Mouse (Mus musculus) erythroblast, embryonic 14.5 days (primary cell): Measurements from ENCODE around the gene Il17re. TPM values are rescaled to one million over a fixed set of nuclear protein-coding genes. Genes with fewer than 3 reads are reported as not detected.

Experiments used
- H3K27me3 ChIP-seq: 2 replicates; pipeline ENCODE4 v1.6.1; 2012; ENCODE audit warnings: inconsistent platforms; ENCODE audit not compliant: control insufficient read depth
- H3K36me3 ChIP-seq: 2 replicates; pipeline ENCODE4 v1.6.1; 2012; ENCODE audit warnings: mild to moderate bottlenecking, inconsistent platforms; ENCODE audit not compliant: control insufficient read depth
- H3K4me1 ChIP-seq: 2 replicates; pipeline ENCODE4 v1.6.1; 2012; ENCODE audit warnings: inconsistent platforms; ENCODE audit not compliant: control insufficient read depth
- H3K4me3 ChIP-seq: replicated peaks from 2 replicates; pipeline ENCODE3; 2012; ENCODE audit warnings: moderate library complexity, mild to moderate bottlenecking, inconsistent platforms
- H3K9me3 ChIP-seq: 2 replicates; pipeline ENCODE4 v1.6.1; 2012; ENCODE audit warnings: low read length, inconsistent platforms, mixed read lengths; ENCODE audit not compliant: control insufficient read depth
- GATA1 ChIP-seq: IDR thresholded peaks from 2 replicates; pipeline ENCODE4 v1.6.1; 2012; ENCODE audit warnings: low read length, inconsistent platforms, mixed read lengths
- TAL1 ChIP-seq: IDR thresholded peaks from 3 replicates; pipeline ENCODE4 v1.6.1; 2012; ENCODE audit warnings: low read length, inconsistent platforms, mixed read lengths
- polyA plus RNA-seq: library from polyadenylated mRNA; stranded (reverse); fragments of >175 nt; gene quantifications from 2 replicates; pipeline ENCODE4 v1.2.3, GENCODE M21; 2012

The Il17re gene
- polyA plus RNA-seq, 1 experiment = not detected

DNA sequence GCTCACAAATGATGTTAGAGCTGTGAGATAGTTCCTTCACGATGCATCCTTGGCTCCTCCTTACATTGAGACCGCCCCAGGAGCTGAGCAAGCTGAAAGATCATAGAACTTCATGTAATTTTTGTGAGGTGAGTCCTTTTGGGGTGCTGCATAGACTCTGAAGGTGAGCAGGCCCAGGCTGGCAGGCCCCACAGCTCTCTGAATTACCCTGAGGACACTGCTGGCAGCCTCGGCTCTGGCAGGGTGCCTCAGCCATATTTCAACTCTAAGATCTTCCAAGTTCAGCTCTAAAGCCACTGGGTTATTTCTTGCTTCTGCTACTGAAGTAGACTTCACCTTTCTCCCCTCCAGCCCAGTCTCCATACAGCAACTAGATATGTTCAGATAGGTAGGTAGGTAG lies 17.6 kb upstream of the Il17re start:
- no peak overlapping the region for H3K4me3 ChIP-seq
- H3K27me3 ChIP-seq = no peaks in the 10 kb centered on the region
- peaks cover 2% of the 10 kb centered on the region; the same call in 1 of the 2 replicates for H3K36me3 ChIP-seq
- TF ChIP-seq GATA1 (no peak), TAL1 (no peak)
- peaks cover 19% of the 10 kb centered on the region for H3K4me1 ChIP-seq
- H3K9me3 ChIP-seq = no peaks in the 10 kb centered on the region

DNA sequence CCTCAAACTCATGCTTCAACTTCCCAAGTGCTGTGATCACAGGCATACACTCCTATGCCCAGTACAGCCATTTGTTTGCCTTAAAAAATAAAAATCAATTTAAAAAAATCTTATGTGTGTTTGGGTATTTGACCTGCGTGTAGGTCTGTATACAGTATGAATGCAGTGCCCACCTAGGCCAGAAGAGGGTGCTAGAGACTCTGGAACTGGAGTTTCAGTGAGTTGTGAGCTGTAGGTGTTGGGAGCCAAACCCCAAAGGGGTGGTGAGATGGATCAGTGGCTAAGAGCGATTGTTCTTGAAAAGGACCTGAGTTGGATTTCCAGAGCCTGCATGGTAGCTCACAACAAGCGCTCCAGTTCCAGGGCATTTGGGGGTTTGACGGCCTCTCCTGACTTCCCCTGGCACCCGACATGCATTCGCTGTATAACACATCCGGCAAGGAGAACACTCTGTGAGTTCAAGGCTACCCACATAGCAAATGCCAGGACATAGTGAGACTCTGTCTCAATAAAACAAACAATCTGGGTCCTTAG lies 17.1 kb upstream of the Il17re start:
- peaks cover 4% of the 10 kb centered on the region for H3K36me3 ChIP-seq
- H3K4me3 ChIP-seq = no peak overlapping the region
- no peaks in the 10 kb centered on the region for H3K9me3 ChIP-seq
- H3K27me3 ChIP-seq = no peaks in the 10 kb centered on the region
- peaks cover 19% of the 10 kb centered on the region for H3K4me1 ChIP-seq
- TF ChIP-seq GATA1 (no peak), TAL1 (no peak)

DNA sequence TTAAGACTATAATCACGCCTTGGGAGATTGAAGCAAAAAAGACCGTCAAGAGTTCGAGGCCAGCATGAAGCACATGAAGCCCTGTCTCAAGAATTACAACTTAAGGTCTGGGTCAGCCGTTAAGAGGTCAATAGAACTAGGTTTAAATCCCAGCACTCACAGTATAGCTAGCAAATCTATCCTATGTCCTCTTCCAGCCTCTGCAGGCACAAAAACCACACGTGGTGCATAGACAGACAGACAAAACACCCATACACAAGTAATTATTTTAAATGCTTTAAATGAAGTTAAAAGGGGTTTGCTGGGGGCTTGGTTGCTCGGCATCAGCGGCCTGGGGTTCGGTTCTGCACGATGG lies 16.2 kb upstream of the Il17re start:
- TF ChIP-seq TAL1 (no peak), GATA1 (no peak)
- Histone ChIP-seq H3K9me3 (no peaks in the 10 kb centered on the region), H3K27me3 (no peaks in the 10 kb centered on the region), H3K4me3 (peak overlapping the region; percentile 74), H3K4me1 (peaks cover 19% of the 10 kb centered on the region), H3K36me3 (peaks cover 12% of the 10 kb centered on the region)

DNA sequence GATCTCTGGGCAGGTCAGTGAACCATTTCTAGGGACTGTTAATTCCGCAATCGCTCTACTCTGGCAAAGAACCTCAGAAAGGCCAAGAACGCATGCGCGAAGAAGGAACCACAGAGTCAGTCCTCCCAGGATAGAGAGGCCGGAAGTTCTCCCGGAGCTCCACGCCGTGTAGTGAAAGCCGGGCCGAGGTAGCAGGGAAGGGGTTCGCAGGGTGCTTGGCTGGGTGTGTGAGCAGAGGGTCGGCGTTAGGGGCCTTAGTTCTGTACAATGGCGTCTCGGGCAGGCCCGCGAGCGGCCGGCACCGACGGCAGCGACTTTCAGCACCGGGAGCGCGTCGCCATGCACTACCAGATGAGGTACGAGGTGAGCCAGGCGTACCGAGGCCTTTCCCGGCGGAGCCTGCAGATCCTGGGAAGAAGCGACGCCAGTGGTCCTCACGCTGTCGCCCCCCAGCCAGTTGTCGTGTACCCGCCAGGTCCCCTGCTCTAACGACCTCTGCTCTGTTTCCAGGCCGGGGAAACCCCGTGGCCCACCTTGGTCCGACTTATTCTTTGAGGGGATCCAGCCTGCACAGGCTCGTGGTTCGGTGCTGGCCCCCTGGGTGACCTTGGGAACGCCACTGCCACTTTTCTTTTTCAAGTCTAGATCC lies 15.7 kb upstream of the Il17re start, which contains the start of gene Jagn1:
Jagn1 (plus strand) TSS at position 128 of the 649 bp plus-strand sequence.
- no peaks in the 10 kb centered on the region for H3K27me3 ChIP-seq

DNA sequence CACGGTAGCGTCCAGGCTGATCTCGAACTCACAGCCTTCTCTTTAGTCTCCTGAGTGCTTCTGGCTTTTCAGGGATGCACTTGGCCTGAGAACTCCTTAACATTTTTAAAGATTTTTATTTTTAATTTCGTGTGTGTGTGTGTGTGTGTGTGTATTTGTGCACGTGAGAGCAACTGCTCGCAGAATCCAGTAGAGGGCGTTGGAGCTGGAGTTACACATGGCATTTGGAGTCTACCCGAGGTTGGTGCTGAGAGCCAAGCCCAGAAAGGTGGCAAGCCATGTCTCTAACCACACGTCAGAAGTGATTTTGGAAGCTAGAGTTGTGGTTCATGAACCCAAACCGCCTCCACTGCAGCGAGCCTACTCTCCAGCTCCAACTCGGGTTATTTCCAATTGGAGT lies 15.2 kb upstream of the Il17re start:
- TF ChIP-seq GATA1 = no peak
- no peak for TF ChIP-seq TAL1
- Histone ChIP-seq H3K9me3 (no peaks in the 10 kb centered on the region), H3K4me1 (peaks cover 19% of the 10 kb centered on the region), H3K4me3 (peak overlapping the region; percentile 74), H3K36me3 (peaks cover 22% of the 10 kb centered on the region), H3K27me3 (no peaks in the 10 kb centered on the region)

More for the DNA sequence above, 15.7 kb upstream of the Il17re start, which contains the start of gene Jagn1:
- TF ChIP-seq GATA1 (no peak), TAL1 (no peak)
- H3K4me1 ChIP-seq = peaks cover 19% of the 10 kb centered on the region
- peaks cover 17% of the 10 kb centered on the region for H3K36me3 ChIP-seq
- H3K9me3 ChIP-seq = no peaks in the 10 kb centered on the region
- peak within 1 kb of the TSS; percentile 74 for H3K4me3 ChIP-seq

DNA sequence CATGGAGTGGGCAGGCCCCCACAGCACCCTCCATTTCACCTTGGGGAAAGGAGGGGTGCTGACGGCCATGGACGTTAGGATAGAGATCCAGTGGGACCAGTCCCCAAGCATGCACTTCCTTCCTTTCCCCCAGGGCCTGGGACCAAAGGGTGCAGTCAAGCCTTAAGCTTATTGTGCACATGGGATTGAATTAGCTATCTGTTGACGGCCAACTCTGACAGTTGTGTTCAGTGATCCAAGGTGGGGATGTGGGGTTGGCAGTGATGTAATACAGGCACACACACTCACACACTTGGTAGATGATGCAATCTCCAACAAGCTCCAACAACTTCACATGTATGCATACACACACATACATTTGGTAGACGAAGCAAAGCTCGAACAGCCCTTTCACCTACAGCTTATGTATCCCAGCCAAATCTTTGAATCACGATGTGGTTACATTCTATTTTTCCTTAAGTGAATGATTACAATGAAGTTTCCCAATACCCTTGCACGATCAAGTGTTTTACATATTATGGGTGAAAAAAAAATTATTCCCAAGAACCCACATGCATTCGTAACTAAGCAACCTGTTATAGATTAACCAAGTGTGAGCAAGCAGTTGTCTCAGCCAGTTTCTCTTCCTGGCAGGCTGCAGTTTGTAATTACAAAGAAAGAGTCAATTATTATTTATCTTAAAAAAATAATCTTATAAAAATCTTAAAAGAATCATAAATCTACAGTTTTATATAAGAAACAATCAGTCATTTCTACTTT lies 13.9 kb upstream of the Il17re start:
- Histone ChIP-seq H3K27me3 (no peaks in the 10 kb centered on the region), H3K4me3 (no peak overlapping the region), H3K9me3 (no peaks in the 10 kb centered on the region), H3K36me3 (peaks cover 30% of the 10 kb centered on the region), H3K4me1 (peaks cover 19% of the 10 kb centered on the region)
- TF ChIP-seq TAL1 = no peak
- no peak for TF ChIP-seq GATA1

DNA sequence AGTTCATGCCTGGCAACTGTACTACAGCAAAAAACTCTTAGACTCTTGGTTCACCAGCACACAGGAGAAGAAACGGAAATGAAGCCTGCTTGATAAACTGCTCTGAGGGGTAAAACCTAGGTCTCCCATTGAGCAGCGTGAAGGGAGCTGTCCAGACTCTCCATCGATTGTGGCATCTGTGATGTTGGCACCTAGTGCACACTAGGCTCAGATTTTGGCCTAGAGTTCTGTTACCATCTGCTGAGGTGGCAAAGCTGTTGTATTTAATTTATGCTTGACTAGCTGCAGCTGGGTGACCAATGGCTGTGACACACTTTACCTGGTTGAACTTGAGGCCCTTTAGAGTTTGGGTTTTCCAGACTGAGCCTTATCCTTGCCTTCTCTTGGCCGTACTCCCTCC lies 10.6 kb upstream of the Il17re start:
- Histone ChIP-seq H3K4me1 (peaks cover 11% of the 10 kb centered on the region), H3K4me3 (no peak overlapping the region), H3K36me3 (peaks cover 30% of the 10 kb centered on the region), H3K27me3 (no peaks in the 10 kb centered on the region), H3K9me3 (no peaks in the 10 kb centered on the region)
- TF ChIP-seq GATA1 (no peak), TAL1 (no peak)

DNA sequence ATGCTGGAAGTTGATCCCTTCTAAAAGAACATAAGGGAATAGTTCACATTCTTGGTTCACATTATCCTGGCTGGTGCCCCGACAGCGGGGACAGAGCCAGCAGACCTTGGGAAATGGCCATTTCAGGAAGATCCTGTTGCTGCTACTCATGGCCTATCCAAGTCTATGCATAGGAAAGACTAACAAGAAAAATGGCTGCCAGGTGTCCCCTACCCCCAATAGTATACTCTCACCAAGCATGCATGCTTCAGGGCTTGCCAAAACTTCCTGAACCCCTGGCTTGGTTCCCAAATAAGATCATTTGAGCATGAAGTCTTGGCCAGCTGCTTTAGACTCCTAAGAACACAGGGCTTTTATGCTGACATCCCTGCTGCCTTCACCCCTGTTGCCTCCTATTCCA lies 6.4 kb upstream of the Il17re start:
- Histone ChIP-seq H3K36me3 (peaks cover 20% of the 10 kb centered on the region), H3K27me3 (no peaks in the 10 kb centered on the region), H3K4me3 (no peak overlapping the region), H3K9me3 (no peaks in the 10 kb centered on the region), H3K4me1 (no peaks in the 10 kb centered on the region)
- TF ChIP-seq GATA1 = no peak
- no peak for TF ChIP-seq TAL1

DNA sequence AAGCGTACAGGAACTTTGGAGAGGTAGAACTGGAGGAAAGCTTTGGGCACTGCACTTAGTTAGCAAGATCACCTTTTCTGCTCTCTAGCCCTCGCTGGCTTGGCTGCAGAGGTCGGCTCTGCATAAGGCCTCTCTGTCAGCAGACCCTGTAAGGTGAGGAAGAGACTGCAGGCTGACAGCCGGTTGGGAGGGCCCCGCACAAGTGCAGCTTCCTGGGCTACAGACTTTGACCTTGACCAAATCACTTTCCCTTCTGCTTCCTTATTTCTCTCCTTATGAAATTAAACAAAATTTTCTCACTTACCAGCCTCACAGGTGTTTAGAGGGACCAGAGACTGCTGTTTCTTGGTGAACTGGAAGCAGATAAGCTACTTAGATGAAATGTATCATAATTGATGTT lies 3.3 kb upstream of the Il17re start:
- Histone ChIP-seq H3K27me3 (no peaks in the 10 kb centered on the region; the same call in 1 of the 2 replicates), H3K4me1 (no peaks in the 10 kb centered on the region), H3K36me3 (no peaks in the 10 kb centered on the region), H3K9me3 (no peaks in the 10 kb centered on the region), H3K4me3 (no peak overlapping the region)
- no peak for TF ChIP-seq GATA1
- no peak for TF ChIP-seq TAL1
